Mouse (Mus musculus) MEL (cell line): ENCODE results near the gene Brms1.

Experiments used
- CHD2 ChIP-seq: IDR thresholded peaks from 2 replicates; pipeline ENCODE4 v1.6.1; 2011; ENCODE audit warnings: low read length, improper control_type of control experiment
- CTCF ChIP-seq, 3 experiments: IDR thresholded peaks in 2 of 3; conservative IDR thresholded peaks in 1 of 3; 2 replicates each; pipeline ENCODE4 v1.5.1; 2011 to 2012; ENCODE audit warnings: low read length in 3 of 3, low read depth in 2 of 3, mild to moderate bottlenecking in 2 of 3, improper control_type of control experiment in 1 of 3, inconsistent platforms in 1 of 3, mixed read lengths in 1 of 3, moderate library complexity in 1 of 3; ENCODE audit not compliant: control insufficient read depth in 1 of 3, insufficient read depth in 1 of 3, poor library complexity in 1 of 3, severe bottlenecking in 1 of 3
- E2F4 ChIP-seq: IDR thresholded peaks from 2 replicates; pipeline ENCODE4 v1.6.1; 2011; ENCODE audit warnings: low read depth, low read length, improper control_type of control experiment, borderline replicate concordance
- EP300 ChIP-seq, 2 experiments: IDR thresholded peaks; 2 replicates each; pipeline ENCODE4 v1.6.1; 2011; ENCODE audit warnings: improper control_type of control experiment in 2 of 2, low read length in 2 of 2, low read depth in 1 of 2, mild to moderate bottlenecking in 1 of 2
- GATA1 ChIP-seq: IDR thresholded peaks from 2 replicates; pipeline ENCODE4 v1.6.1; 2011; ENCODE audit warnings: low read depth, low read length, improper control_type of control experiment
- KAT2A ChIP-seq: conservative IDR thresholded peaks from 2 replicates; pipeline ENCODE4 v1.6.1; 2012; ENCODE audit warnings: low read depth, low read length, improper control_type of control experiment, inconsistent platforms
- POLR2A ChIP-seq, 2 experiments: IDR thresholded peaks; 2 replicates each; pipeline ENCODE4 v1.6.1; 2011 to 2012; ENCODE audit warnings: low read length in 2 of 2, mild to moderate bottlenecking in 2 of 2, control low read depth in 1 of 2, improper control_type of control experiment in 1 of 2, low read depth in 1 of 2, moderate library complexity in 1 of 2; ENCODE audit not compliant: control insufficient read depth in 1 of 2, insufficient read depth in 1 of 2, poor library complexity in 1 of 2
- POLR2AphosphoS2 ChIP-seq: IDR thresholded peaks from 2 replicates; pipeline ENCODE4 v1.6.1; 2011; ENCODE audit warnings: low read length, improper control_type of control experiment
- SIN3A ChIP-seq: IDR thresholded peaks from 2 replicates; pipeline ENCODE4 v1.6.1; 2012; ENCODE audit warnings: low read length, improper control_type of control experiment, inconsistent platforms
- ZNF384 ChIP-seq: IDR thresholded peaks from 2 replicates; pipeline ENCODE4 v1.6.1; 2012; ENCODE audit warnings: low read depth, mild to moderate bottlenecking, inconsistent platforms, low read length, improper control_type of control experiment

- TF ChIP-seq ZNF384, result no peak
- TF ChIP-seq SIN3A, result no peak
- no peak for TF ChIP-seq CTCF (IDR thresholded peaks at IDR 0.05 in 2 of 3, conservative IDR thresholded peaks at IDR 0.05 in 1 of 3; ENCODE audit: control insufficient read depth in 1 of 3, insufficient read depth in 1 of 3, low read depth in 2 of 3, low read length in 3 of 3, poor library complexity in 1 of 3, severe bottlenecking in 1 of 3)
- TF ChIP-seq POLR2A (IDR thresholded peaks at IDR 0.05; ENCODE audit: control insufficient read depth in 1 of 2, insufficient read depth in 1 of 2, low read depth in 1 of 2, low read length in 2 of 2, poor library complexity in 1 of 2), result no peak
- TF ChIP-seq E2F4, result no peak
- no peak for TF ChIP-seq GATA1
- no peak for TF ChIP-seq EP300 (IDR thresholded peaks at IDR 0.05; ENCODE audit: low read depth in 1 of 2, low read length in 2 of 2)
- TF ChIP-seq CHD2, result no peak
- TF ChIP-seq KAT2A, result no peak
- TF ChIP-seq POLR2AphosphoS2, result no peak
Measured at GRCm38 (mm10) chr19:5097521-5098362, 56.6 kb downstream of the Brms1 start.
